Mouse (Mus musculus) adrenal gland, postnatal 14 days (tissue): ENCODE data around the gene Tgfbr2. TPM values are rescaled to one million over a fixed set of nuclear protein-coding genes. Genes with fewer than 3 reads are reported as not detected.
"Not testable (repeated sequence)": the region's sequence is repeated elsewhere in the genome, so short reads cannot be mapped to it uniquely, and the experiment has no call there.

Experiments
- DNase-seq: peaks from one replicate; pipeline ENCODE4 v3.0.0; 2021; ENCODE audit warnings: mixed read lengths
- total RNA-seq: library from RNA; stranded (reverse); gene quantifications from 2 replicates; pipeline ENCODE4 v1.2.3, GENCODE M21; 2021

Gene Tgfbr2
- total RNA-seq, 1 experiment from 2014 or later: 62.4 TPM

GRCm38 (mm10) chr9:116076163-116076562 lies 99.0 kb downstream of the Tgfbr2 start:
- no peak for DNase-seq

- DNase-seq: not testable (repeated sequence)
Measured at GRCm38 (mm10) chr9:116071561-116071960, 103.6 kb downstream of the Tgfbr2 start.

- no peak for DNase-seq
Measured at GRCm38 (mm10) chr9:116064774-116065173, 110.4 kb downstream of the Tgfbr2 start.

- DNase-seq: peak; percentile 33
Measured at GRCm38 (mm10) chr9:116060691-116061090, 114.5 kb downstream of the Tgfbr2 start.

- DNase-seq: peak; percentile 41
Measured at GRCm38 (mm10) chr9:116059156-116059555, 116.0 kb downstream of the Tgfbr2 start.

GRCm38 (mm10) chr9:116058475-116058874 lies 116.7 kb downstream of the Tgfbr2 start:
- DNase-seq: no peak

- DNase-seq: no peak
Measured at GRCm38 (mm10) chr9:116053976-116054375, 121.2 kb downstream of the Tgfbr2 start.

- no peak for DNase-seq
Measured at GRCm38 (mm10) chr9:116049985-116050384, 125.2 kb downstream of the Tgfbr2 start.

GRCm38 (mm10) chr9:116041787-116042186 lies 133.4 kb downstream of the Tgfbr2 start:
- peak; percentile 88 for DNase-seq

GRCm38 (mm10) chr9:116041369-116041768 lies 133.8 kb downstream of the Tgfbr2 start:
- DNase-seq: no peak

- not testable (repeated sequence) for DNase-seq
Measured at GRCm38 (mm10) chr9:116040852-116041251, 134.3 kb downstream of the Tgfbr2 start.

GRCm38 (mm10) chr9:116039981-116040380 lies 135.2 kb downstream of the Tgfbr2 start:
- DNase-seq: no peak

GRCm38 (mm10) chr9:116038275-116038674 lies 136.9 kb downstream of the Tgfbr2 start:
- DNase-seq: no peak
